Mouse (Mus musculus) olfactory bulb, adult 2 months (tissue): Measurements from ENCODE around the gene Gng2. TPM values are rescaled to one million over a fixed set of nuclear protein-coding genes. Genes with fewer than 3 reads are reported as not detected.

ENCODE experiments used
- H3K27ac ChIP-seq: fragments of 200-500 bp; 2 replicates; pipeline ENCODE4 v1.5.1; 2012; ENCODE audit warnings: low read depth, low read length; ENCODE audit not compliant: insufficient read depth
- H3K4me1 ChIP-seq: fragments of 200-500 bp; 2 replicates; pipeline ENCODE4 v1.6.1; 2012; ENCODE audit warnings: low read length; ENCODE audit not compliant: control insufficient read depth, insufficient read depth
- H3K4me3 ChIP-seq: fragments of 200-500 bp; 2 replicates; pipeline ENCODE4 v1.5.1; 2012; ENCODE audit warnings: mild to moderate bottlenecking, low read depth, low read length, moderate library complexity; ENCODE audit not compliant: insufficient read depth
- CTCF ChIP-seq: fragments of 200-500 bp; IDR thresholded peaks from 2 replicates; pipeline ENCODE4 v1.5.1; 2012; ENCODE audit warnings: low read depth, mild to moderate bottlenecking, low read length, moderate library complexity; ENCODE audit not compliant: insufficient read depth
- POLR2A ChIP-seq: fragments of 200-500 bp; IDR thresholded peaks from 2 replicates; pipeline ENCODE4 v1.6.1; 2012; ENCODE audit warnings: mild to moderate bottlenecking, low read depth, low read length, moderate library complexity; ENCODE audit not compliant: insufficient read depth
- WGBS: fragments of 180-500 bp; shearing (Covaris S2); methylation state at CpG from one replicate; pipeline ENCODE4 v1.1.7; 2018; 5-methylcytosine and 5-hydroxymethylcytosine counted together
- polyA plus RNA-seq: library from polyadenylated mRNA; stranded (reverse); fragments of >200 nt; gene quantifications from 2 replicates; pipeline ENCODE4 v1.2.4, GENCODE M21; 2012; ENCODE audit warnings: low replicate concordance; ENCODE audit not compliant: missing spikeins, insufficient read depth, insufficient read length

Gng2 gene
- polyA plus RNA-seq, result not detected in 2 replicates

DNA sequence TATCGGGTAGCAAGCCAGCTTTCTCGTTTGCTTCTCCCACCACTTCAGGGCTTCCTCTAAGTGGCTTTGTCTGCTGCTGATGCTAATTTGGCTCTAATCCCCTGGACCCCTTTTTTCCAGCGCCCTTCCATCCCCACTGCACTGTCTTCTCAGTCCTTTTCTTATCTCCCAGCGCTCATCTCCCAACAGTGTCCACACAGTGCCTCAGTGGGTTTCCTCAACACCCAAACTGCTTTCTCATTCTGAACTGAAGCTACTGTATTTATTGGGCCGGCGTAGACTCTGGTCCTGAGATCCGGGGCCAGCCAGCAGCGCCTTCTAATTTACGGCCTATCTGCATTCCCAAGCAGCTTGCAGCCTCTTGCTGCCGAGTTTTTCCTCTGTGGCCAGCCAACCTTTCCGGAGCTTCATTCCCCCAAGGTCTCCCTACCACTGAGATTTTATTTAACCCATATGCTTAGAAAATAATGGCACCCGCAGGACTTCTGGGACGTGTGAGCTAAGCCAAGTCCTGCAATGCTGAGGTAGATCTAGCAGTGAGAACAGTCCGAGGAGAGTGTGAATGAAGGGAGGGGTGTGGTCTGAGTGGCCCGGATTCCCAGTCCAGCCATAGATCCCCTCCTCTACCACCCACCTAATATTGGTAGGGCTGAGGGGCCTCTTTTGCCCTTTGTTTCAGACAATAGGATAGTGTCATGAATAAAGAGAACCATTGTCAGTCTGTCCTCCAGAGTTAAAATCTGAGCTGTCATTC is at the start of gene Gng2:
Gene Gng2, minus strand, starts transcription at position 357 of the 754 bp plus-strand sequence.
- TF ChIP-seq CTCF (no peak), POLR2A (no peak)
- Histone ChIP-seq H3K4me3 (peak within 1 kb of the TSS; percentile 51), H3K27ac (peak within 1 kb of the TSS; percentile 39), H3K4me1 (0 out of 2 replicates have a peak, but pooled peaks cover 9% of the 10 kb centered on the region)
- 47% methylated on average over 15 of the region's 15 CpGs for WGBS

DNA sequence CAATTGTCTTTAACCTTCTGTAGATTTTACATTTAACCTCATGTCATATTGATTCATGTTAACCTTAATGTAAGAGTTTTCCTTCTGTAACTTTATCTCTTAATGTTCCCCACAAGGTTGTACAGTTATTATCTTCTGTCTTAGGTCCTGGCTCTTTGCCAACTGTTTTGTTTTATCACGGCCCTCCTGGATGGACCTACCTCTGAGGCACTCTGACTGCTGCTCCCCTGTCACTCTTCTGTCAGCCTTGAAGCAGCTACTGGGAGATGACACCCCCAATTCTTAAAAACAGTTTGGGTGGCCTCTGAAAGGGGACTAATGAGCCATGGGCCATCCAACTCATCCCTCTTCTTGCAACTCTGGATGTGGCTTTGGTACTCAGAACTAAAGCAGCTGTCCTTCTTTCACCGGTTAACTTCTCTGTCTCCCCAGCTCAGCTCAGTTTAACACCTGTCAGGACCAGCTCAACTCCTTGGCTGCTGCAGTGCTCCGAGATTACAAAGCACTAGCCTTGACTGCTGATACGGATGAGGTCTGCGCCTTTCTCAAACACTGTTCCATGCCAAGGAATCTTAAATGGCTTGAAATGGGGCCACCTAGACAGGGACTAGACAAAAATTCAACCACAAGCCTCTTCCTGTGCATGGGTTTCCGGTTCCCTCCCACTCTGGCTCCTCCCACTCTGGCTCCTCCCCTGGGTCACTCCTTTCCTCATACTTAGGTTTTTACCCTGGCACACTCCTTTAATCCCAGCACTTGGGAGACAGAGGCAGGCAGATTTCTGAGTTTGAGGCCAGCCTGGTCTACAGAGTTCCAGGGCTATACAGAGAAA is 47.7 kb upstream of the Gng2 start:
- H3K4me3 ChIP-seq, result no peak overlapping the region
- no peak overlapping the region for H3K27ac ChIP-seq
- no peak for TF ChIP-seq POLR2A
- TF ChIP-seq CTCF, result no peak
- WGBS, result 78% methylated on average over 6 of the region's 6 CpGs
- H3K4me1 ChIP-seq, result no peaks in the 10 kb centered on the region

GRCm38 (mm10) chr14:20023939-20024338 is 46.5 kb upstream of the Gng2 start:
- TF ChIP-seq POLR2A (no peak), CTCF (no peak)
- Histone ChIP-seq H3K27ac (no peak overlapping the region), H3K4me1 (no peaks in the 10 kb centered on the region), H3K4me3 (no peak overlapping the region)
- 95% methylated on average over 2 of the region's 2 CpGs for whole genome bisulfite sequencing

DNA sequence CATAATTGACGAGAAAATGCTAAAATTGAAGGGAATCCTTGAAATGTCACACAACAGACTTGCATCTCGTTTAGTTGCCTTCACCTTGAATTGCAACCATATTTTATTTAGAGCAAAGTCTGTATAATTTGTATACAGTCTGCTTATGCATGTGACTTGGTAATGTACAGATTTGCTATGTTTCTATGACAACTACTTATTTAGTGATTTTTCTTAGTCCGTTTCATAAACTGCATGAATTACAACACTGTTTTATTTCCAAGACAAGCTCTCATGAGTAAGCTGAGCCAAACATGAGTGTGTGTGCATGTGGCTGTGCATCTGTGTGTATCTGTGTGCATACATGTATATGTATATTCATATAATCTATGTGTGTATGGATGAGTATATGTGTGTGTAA is 42.1 kb upstream of the Gng2 start:
- TF ChIP-seq POLR2A, result no peak
- no peak for TF ChIP-seq CTCF
- H3K27ac ChIP-seq, result no peak overlapping the region
- no peaks in the 10 kb centered on the region for H3K4me1 ChIP-seq
- WGBS, result 73% methylated on average over 3 of the region's 3 CpGs
- no peak overlapping the region for H3K4me3 ChIP-seq

- no peak overlapping the region for H3K27ac ChIP-seq
- WGBS, result 57% methylated on average over 9 of the region's 9 CpGs
- TF ChIP-seq CTCF (no peak), POLR2A (no peak)
- no peaks in the 10 kb centered on the region for H3K4me1 ChIP-seq
- H3K4me3 ChIP-seq, result no peak overlapping the region
Measured at GRCm38 (mm10) chr14:20012506-20013275, 35.3 kb upstream of the Gng2 start.

DNA sequence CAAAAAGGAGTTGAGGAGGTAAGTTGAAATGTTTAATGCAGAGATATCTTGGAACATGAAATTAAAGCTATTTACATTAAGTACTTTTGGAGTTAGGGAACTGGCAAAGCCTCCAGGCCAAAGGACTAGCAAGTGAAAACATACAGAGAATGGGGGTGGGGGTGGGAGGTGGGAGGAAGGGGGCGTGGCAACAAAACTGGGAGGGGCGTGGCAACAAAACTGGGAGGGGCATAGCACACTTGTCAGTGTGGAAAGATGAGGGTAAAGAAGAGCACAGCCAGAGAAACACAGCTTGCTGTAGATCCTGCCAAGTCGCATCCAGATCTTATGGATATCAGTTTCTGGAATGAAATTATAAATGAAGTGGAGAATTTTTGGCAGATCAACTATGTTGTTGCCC is 30.0 kb upstream of the Gng2 start:
- TF ChIP-seq CTCF, result no peak
- TF ChIP-seq POLR2A, result no peak
- Histone ChIP-seq H3K4me1 (no peaks in the 10 kb centered on the region), H3K27ac (no peak overlapping the region), H3K4me3 (no peak overlapping the region)
- WGBS, result 75% methylated on average over 3 of the region's 3 CpGs

DNA sequence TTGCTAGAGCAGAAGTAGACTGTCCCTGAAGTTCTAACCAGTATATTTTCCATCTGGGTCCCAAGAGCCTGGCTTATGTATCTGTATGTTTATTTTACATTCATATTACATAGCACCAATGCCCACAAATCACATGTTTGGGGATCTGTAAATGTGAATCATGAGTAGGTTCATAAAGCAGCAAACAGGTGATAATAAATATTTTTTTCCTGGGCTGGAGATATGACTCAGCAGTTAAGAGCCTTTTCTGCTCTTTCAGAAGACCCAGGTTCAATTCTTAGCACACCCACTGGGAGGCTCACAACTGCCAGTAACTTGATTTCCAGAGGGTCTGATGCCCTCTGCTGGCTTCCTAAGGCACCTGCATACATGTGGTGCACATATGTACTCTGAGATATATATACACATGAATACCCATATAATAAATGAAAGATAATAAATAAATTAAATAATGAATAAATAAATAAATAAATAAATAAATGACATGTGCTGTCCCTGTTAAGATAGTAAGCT is 27.4 kb upstream of the Gng2 start:
- Histone ChIP-seq H3K4me1 (no peaks in the 10 kb centered on the region), H3K27ac (no peak overlapping the region), H3K4me3 (no peak overlapping the region)
- TF ChIP-seq CTCF (no peak), POLR2A (no peak)

- TF ChIP-seq CTCF (no peak), POLR2A (no peak)
- Histone ChIP-seq H3K4me3 (no peak overlapping the region), H3K4me1 (no peaks in the 10 kb centered on the region), H3K27ac (no peak overlapping the region)
- WGBS, result 88% methylated on average over 5 of the region's 5 CpGs
Measured at GRCm38 (mm10) chr14:19996853-19997252, 19.4 kb upstream of the Gng2 start.

DNA sequence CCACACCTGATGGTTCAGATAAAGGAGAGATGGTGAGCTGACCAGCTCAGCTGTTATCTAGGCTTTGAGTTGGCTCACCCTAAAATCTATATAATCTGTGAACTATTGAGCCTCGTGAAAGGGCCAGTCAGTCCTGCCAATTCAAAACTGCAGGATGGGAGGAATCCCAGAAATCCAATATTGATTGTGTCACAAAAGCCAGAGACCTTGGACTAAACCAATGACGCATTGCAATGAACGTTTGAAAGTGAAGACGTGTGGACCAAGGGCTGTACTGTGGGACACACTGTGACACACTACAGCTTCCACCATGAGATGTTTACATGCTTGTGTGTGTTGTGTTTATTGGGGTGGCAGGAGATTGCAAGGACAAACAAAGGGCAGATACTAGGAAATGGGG is 18.5 kb upstream of the Gng2 start:
- H3K27ac ChIP-seq, result no peak overlapping the region
- TF ChIP-seq CTCF, result no peak
- no peak for TF ChIP-seq POLR2A
- 90% methylated on average over 4 of the region's 4 CpGs for WGBS
- no peaks in the 10 kb centered on the region for H3K4me1 ChIP-seq
- no peak overlapping the region for H3K4me3 ChIP-seq
